Mouse (Mus musculus): ENCODE measurements around the gene Hist1h2ao. TPM values are rescaled to one million over a fixed set of nuclear protein-coding genes. Genes with fewer than 3 reads are reported as not detected.
"Not testable (repeated sequence)": the region's sequence is repeated elsewhere in the genome, so short reads cannot be mapped to it uniquely, and the experiment has no call there.

Gene Hist1h2ao
- polyA plus RNA-seq, 1 experiment from 2014 or later, result not detected

DNA sequence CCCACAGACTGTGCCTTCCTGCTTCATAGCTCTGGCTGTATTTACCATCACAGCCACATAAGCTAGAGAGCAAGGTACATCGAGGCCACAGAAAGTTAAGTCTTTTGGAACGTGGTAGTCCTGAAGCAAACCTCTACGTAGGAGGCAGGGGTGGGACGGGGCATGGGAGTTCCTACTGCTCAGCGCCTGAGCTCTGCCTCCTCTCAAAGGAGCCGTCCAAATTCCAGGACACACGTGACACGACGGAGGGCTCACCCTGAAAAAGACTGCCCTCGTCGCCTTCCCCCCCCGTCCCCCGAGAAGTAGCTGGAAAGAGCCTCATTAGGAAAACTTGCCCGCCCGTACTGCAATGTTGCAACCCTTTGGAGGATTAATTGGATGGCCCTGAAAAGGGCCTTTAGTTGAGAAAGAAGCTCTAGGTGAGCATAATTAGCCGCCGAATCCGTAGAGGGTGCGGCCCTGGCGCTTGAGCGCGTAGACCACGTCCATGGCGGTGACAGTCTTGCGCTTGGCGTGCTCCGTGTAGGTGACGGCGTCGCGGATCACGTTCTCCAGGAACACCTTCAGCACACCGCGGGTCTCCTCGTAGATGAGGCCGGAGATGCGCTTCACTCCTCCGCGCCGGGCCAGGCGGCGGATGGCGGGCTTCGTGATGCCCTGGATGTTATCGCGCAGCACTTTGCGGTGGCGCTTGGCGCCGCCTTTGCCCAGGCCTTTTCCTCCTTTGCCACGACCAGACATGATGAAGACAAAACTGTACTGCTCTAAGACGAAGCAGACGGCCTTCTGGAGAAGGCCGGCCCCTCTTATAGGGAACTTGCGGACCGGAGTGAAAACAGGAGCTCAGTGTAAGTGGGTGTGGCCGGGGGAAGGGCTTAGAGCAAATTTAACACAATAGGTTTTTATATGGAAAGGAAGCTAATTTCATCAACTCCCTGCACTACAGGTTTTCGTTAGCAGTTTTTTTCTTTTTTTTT lies 21.4 kb downstream of the Hist1h2ao start, which contains the start of gene Hist1h4n:
Hist1h4n (minus strand) TSS at position 779 of the 977 bp plus-strand sequence.
- WGBS, result under 1% methylated on average over 24 of the region's 58 CpGs
- not testable (repeated sequence) for H3K9me3 ChIP-seq (ENCODE audit: control insufficient read depth, low read length); H3K4me1 ChIP-seq (ENCODE audit: control insufficient read depth, insufficient read depth, low read length); H3K27me3 ChIP-seq (ENCODE audit: control insufficient read depth, insufficient read depth, low read length); H3K27ac ChIP-seq (ENCODE audit: low read depth, low read length); H3K9ac ChIP-seq (ENCODE audit: low read length); DNase-seq (ENCODE audit: low spot score); H3K4me3 ChIP-seq (ENCODE audit: low read depth, low read length); H3K36me3 ChIP-seq (ENCODE audit: control insufficient read depth, insufficient read depth, low read length); H3K4me2 ChIP-seq (ENCODE audit: low read depth)
- ATAC-seq (ENCODE audit: insufficient read depth, low FRiP score, low TSS enrichment), result peak; percentile 81

DNA sequence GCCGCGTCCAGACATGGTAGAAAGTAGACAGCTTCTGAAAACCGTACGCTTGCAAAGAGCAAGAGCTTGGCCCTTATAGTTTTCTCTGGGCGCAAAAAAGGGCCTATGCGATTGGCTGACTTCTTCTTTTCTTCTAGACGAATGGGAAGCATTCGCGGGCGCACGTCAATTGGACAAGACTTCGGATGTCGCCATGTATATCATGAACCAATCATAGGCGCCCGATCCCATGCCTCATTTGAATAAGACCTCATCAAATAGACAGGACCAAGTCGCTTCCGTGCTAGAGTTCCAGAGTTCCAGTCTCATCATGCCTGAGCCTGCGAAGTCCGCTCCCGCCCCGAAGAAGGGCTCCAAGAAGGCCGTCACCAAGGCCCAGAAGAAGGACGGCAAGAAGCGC lies 23.2 kb downstream of the Hist1h2ao start, which contains the start of the genes Hist1h2ap and Hist1h2br:
Hist1h2ap (minus strand) TSS at position 47 of the 400 bp plus-strand sequence.
Hist1h2br (plus strand) TSS at position 283 of the 400 bp plus-strand sequence.
- WGBS, result no CpG with 5 or more reads among the region's 24 CpGs

DNA sequence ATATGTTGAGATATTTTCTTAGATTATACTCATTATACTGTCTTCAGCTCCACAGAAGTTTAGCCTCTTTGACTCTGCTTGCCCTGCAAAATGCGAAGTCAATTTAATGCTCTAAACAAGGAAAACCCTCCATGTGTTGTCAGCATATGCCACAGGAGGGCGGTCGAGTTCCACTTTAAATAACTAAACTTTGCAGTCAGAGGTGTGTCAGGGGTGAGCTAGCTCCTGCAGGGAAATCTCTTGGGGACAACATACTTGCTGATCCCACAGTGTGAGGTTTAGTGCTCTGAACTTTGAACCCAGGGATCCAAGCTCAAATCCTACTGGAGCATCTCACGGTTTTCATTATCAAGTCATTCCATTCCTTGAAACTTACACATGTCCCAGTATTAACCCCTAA lies 30.2 kb downstream of the Hist1h2ao start:
- H3K9me3 ChIP-seq (ENCODE audit: control insufficient read depth, low read length); H3K4me2 ChIP-seq (ENCODE audit: low read depth); H3K36me3 ChIP-seq (ENCODE audit: control insufficient read depth, insufficient read depth, low read length); DNase-seq (ENCODE audit: low spot score); H3K4me1 ChIP-seq (ENCODE audit: control insufficient read depth, insufficient read depth, low read length); H3K9ac ChIP-seq (ENCODE audit: low read length); H3K4me3 ChIP-seq (ENCODE audit: low read depth, low read length); H3K27me3 ChIP-seq (ENCODE audit: control insufficient read depth, insufficient read depth, low read length); H3K27ac ChIP-seq (ENCODE audit: low read depth, low read length): not testable (repeated sequence)
- peak; percentile 56; the same call in 1 of the 2 replicates for ATAC-seq (ENCODE audit: insufficient read depth, low FRiP score, low TSS enrichment)
- WGBS, result no CpG with 5 or more reads among the region's 4 CpGs

More for the DNA sequence above, 23.2 kb downstream of the Hist1h2ao start, which contains the start of the genes Hist1h2ap and Hist1h2br:
- H3K4me2 ChIP-seq (ENCODE audit: low read depth); H3K27me3 ChIP-seq (ENCODE audit: control insufficient read depth, insufficient read depth, low read length); H3K4me3 ChIP-seq (ENCODE audit: low read depth, low read length); H3K27ac ChIP-seq (ENCODE audit: low read depth, low read length); H3K4me1 ChIP-seq (ENCODE audit: control insufficient read depth, insufficient read depth, low read length); H3K36me3 ChIP-seq (ENCODE audit: control insufficient read depth, insufficient read depth, low read length); DNase-seq (ENCODE audit: low spot score); H3K9me3 ChIP-seq (ENCODE audit: control insufficient read depth, low read length); H3K9ac ChIP-seq (ENCODE audit: low read length): not testable (repeated sequence)
- peak; percentile 94 for ATAC-seq (ENCODE audit: insufficient read depth, low FRiP score, low TSS enrichment)

DNA sequence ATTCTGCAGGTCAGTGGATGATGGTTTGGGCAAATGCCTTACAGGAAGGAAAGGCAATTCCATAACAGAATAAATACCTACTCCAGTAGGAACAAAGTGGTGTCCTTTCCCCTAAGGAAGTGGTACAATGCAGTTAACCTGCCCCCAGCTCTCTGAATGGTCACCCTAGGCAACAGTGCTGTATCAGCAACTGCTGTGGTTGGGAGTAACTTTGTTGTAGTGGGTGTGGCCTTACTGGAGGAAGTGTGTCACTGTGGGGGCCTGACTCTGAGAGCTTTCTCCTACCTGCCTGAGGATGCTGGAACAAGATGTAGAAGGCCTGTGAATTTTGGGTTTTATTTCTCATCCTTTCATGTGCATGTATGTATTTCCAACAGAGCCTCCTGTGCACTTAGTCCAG lies 36.1 kb downstream of the Hist1h2ao start:
- not testable (repeated sequence) for H3K9ac ChIP-seq (ENCODE audit: low read length); H3K4me2 ChIP-seq (ENCODE audit: low read depth); H3K4me3 ChIP-seq (ENCODE audit: low read depth, low read length); ATAC-seq (ENCODE audit: insufficient read depth, low FRiP score, low TSS enrichment); H3K27ac ChIP-seq (ENCODE audit: low read depth, low read length); H3K36me3 ChIP-seq (ENCODE audit: control insufficient read depth, insufficient read depth, low read length); H3K4me1 ChIP-seq (ENCODE audit: control insufficient read depth, insufficient read depth, low read length); DNase-seq (ENCODE audit: low spot score); H3K9me3 ChIP-seq (ENCODE audit: control insufficient read depth, low read length); H3K27me3 ChIP-seq (ENCODE audit: control insufficient read depth, insufficient read depth, low read length)

DNA sequence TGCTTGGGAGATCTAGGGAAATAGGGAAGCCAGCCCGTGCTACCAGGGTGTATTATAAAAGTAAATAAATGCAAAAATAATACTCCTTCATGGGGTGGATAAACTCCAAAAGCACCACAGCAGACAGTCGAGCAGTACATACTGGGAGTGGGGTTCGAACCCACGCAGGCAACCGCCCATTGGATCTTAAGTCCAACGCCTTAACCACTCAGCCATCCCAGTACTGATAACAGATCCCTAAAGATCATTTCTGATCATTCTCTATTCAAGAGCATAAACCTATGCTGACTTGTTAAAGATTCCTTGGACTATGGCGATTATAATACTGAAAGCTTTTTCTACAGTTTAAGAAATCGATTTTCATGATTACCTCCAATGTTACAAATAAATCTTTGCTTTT lies 37.6 kb downstream of the Hist1h2ao start:
- H3K9me3 ChIP-seq (ENCODE audit: control insufficient read depth, low read length), result no peaks in the 10 kb centered on the region
- H3K4me2 ChIP-seq (ENCODE audit: low read depth), result no peak overlapping the region
- 19% methylated on average over 8 of the region's 8 CpGs for WGBS
- ATAC-seq (ENCODE audit: insufficient read depth, low FRiP score, low TSS enrichment) (no peak), DNase-seq (ENCODE audit: low spot score) (peak; percentile 14)
- H3K9ac ChIP-seq (ENCODE audit: low read length), result no peak overlapping the region
- no peak overlapping the region for H3K4me3 ChIP-seq (ENCODE audit: low read depth, low read length)
- no peaks in the 10 kb centered on the region for H3K36me3 ChIP-seq (ENCODE audit: control insufficient read depth, insufficient read depth, low read length)
- H3K27me3 ChIP-seq (ENCODE audit: control insufficient read depth, insufficient read depth, low read length), result no peaks in the 10 kb centered on the region
- H3K4me1 ChIP-seq (ENCODE audit: control insufficient read depth, insufficient read depth, low read length), result no peaks in the 10 kb centered on the region
- no peak overlapping the region for H3K27ac ChIP-seq (ENCODE audit: low read depth, low read length)

DNA sequence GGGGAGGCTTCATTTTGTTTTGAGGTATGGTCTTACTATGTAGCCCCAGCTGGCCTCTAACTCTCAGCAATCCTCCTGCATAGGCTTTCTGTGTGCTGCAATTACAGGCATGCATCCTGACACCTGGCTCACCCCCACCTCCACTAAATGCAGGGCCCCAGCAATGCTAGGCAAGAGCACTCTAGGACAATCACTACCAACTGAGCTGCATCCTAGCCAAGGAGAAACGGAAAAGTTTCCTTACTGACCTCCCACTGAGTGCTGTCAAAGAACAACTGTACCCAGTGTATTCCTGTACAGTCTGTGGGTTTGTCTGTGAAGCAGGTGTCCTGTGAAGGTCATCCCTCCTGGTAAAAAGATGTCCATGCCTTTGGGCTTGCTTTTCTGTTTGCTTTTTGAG lies 40.4 kb downstream of the Hist1h2ao start:
- not testable (repeated sequence) for H3K4me1 ChIP-seq (ENCODE audit: control insufficient read depth, insufficient read depth, low read length); H3K4me2 ChIP-seq (ENCODE audit: low read depth); H3K27me3 ChIP-seq (ENCODE audit: control insufficient read depth, insufficient read depth, low read length); H3K9ac ChIP-seq (ENCODE audit: low read length); H3K9me3 ChIP-seq (ENCODE audit: control insufficient read depth, low read length); H3K27ac ChIP-seq (ENCODE audit: low read depth, low read length); H3K36me3 ChIP-seq (ENCODE audit: control insufficient read depth, insufficient read depth, low read length); ATAC-seq (ENCODE audit: insufficient read depth, low FRiP score, low TSS enrichment); H3K4me3 ChIP-seq (ENCODE audit: low read depth, low read length); DNase-seq (ENCODE audit: low spot score)
- 25% methylated on average over 1 of the region's 1 CpGs for WGBS

DNA sequence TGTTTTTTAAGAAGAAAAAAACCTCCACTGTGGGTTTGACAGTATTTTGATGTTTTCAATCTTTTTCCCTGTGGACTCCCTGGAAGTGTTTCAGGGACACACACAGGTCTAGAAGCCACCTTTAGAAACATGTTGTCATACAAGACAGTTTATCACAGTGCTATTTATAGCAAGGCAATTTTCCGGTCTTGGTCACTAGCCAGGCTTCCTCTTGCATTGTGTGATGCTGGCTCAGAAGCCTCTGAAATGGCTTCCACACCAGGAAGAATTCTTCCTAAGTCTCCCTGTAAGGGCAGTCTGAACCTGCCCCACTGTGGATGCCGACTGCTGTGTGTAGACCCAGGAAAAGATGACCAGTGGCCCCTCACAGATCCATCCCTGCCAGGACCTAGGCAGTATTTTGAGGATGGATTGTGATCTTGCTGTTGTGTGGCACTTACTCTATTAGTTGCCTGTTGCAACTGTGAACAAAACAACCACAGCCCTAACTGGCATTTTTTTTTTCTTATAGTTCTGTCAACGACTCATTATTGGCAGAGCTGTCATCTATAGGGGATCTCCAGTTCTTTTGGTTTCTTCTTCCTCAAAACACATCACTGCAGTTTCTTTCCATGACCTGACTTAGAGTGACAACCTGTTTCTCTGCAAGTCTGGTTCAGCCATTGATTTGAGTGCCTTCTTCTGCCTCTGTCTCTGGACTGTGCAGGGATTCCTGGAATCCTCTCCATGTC lies 42.1 kb downstream of the Hist1h2ao start:
- ATAC-seq (ENCODE audit: insufficient read depth, low FRiP score, low TSS enrichment) (no peak), DNase-seq (ENCODE audit: low spot score) (no peak)
- Histone ChIP-seq H3K9ac (ENCODE audit: low read length) (no peak overlapping the region), H3K27ac (ENCODE audit: low read depth, low read length) (no peak overlapping the region), H3K36me3 (ENCODE audit: control insufficient read depth, insufficient read depth, low read length) (no peaks in the 10 kb centered on the region), H3K9me3 (ENCODE audit: control insufficient read depth, low read length) (no peaks in the 10 kb centered on the region), H3K4me2 (ENCODE audit: low read depth) (no peak overlapping the region), H3K4me1 (ENCODE audit: control insufficient read depth, insufficient read depth, low read length) (no peaks in the 10 kb centered on the region), H3K27me3 (ENCODE audit: control insufficient read depth, insufficient read depth, low read length) (no peaks in the 10 kb centered on the region), H3K4me3 (ENCODE audit: low read depth, low read length) (no peak overlapping the region)
- WGBS, result 75% methylated on average over 3 of the region's 3 CpGs

DNA sequence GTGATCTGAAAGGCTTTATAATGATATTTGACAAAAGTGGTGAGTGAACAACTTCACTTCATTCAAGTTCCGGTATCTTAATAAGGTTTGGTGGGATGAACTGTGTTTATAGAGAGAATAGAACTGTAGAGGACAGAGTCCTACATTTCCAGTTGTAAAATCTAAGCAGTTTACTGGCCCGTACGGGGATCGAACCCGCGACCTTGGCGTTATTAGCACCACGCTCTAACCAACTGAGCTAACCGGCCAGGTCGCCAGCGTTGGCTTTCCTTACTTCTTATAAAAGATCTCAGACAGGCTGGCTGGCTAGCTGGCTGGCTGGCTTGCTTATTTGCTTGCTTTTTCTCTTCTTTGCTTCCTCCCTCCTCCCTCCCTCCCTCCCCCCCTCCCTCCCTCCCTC lies 44.9 kb downstream of the Hist1h2ao start:
- Histone ChIP-seq H3K4me3 (ENCODE audit: low read depth, low read length) (peak overlapping the region; percentile 46), H3K9me3 (ENCODE audit: control insufficient read depth, low read length) (no peaks in the 10 kb centered on the region), H3K9ac (ENCODE audit: low read length) (no peak overlapping the region), H3K4me1 (ENCODE audit: control insufficient read depth, insufficient read depth, low read length) (no peaks in the 10 kb centered on the region), H3K27me3 (ENCODE audit: control insufficient read depth, insufficient read depth, low read length) (no peaks in the 10 kb centered on the region), H3K36me3 (ENCODE audit: control insufficient read depth, insufficient read depth, low read length) (no peaks in the 10 kb centered on the region), H3K4me2 (ENCODE audit: low read depth) (peak overlapping the region; percentile 44; the same call in 1 of the 2 replicates), H3K27ac (ENCODE audit: low read depth, low read length) (no peak overlapping the region)
- ATAC-seq (ENCODE audit: insufficient read depth, low FRiP score, low TSS enrichment), result peak; percentile 53
- peak; percentile 85 for DNase-seq (ENCODE audit: low spot score)
- 1% methylated on average over 11 of the region's 11 CpGs for WGBS

Measured in neural tube, embryonic 11.5 days (tissue).